Mouse (Mus musculus) megakaryocyte, embryonic 14.5 days (primary cell): Measurements from ENCODE around the gene Prdm9.

Experiments
- FLI1 ChIP-seq: IDR thresholded peaks from 2 replicates; pipeline ENCODE4 v1.6.1; 2012; ENCODE audit warnings: low read length, inconsistent platforms, mixed read lengths
- GATA1 ChIP-seq: IDR thresholded peaks from 3 replicates; pipeline ENCODE4 v1.6.1; 2012; ENCODE audit warnings: mixed read lengths, low read length, inconsistent platforms, borderline replicate concordance

GRCm38 (mm10) chr17:15546440-15546839 lies 17.7 kb downstream of the Prdm9 start:
- TF ChIP-seq GATA1 (no peak), FLI1 (no peak)
